Mouse (Mus musculus): ENCODE measurements at regions not wholly inside any gene's neighbourhood (a gene's known extent, or its start where the extent isn't known, plus 50 kb on each side); places are given as distances from the start of the nearest gene placed in this dataset.
"Not testable (repeated sequence)": the region's sequence is repeated elsewhere in the genome, so short reads cannot be mapped to it uniquely, and the experiment has no call there.

DNA sequence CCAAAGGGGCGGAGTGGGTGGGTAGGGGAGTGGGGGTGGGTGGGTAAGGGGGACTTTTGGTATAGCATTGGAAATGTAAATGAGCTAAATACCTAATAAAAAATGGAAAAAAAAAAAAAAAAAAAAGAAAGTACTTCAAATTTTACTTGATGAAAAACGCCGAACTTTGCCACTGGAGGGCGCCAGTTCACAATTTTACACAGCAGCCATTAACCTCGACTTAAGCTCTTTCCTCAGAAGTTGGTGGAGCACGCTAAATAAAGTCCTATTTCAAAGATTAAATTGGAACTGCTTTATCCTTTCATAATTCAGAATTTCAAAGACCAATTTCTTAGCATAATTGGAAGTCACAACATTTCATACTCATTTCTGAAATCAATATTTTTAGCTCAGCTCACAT, 272.7 kb upstream of the Pdzrn3 start:
- H3K27ac ChIP-seq (replicated peaks); H3K27me3 ChIP-seq (replicated peaks; ENCODE audit: low read depth, poor library complexity, severe bottlenecking); H3K4me1 ChIP-seq; H3K36me3 ChIP-seq (replicated peaks); H3K4me3 ChIP-seq; H3K9me3 ChIP-seq: not testable (repeated sequence)
- 13% methylated on average over 5 of the region's 6 CpGs for WGBS
- DNase-seq (ENCODE audit: low spot score), result peak; percentile 71

DNA sequence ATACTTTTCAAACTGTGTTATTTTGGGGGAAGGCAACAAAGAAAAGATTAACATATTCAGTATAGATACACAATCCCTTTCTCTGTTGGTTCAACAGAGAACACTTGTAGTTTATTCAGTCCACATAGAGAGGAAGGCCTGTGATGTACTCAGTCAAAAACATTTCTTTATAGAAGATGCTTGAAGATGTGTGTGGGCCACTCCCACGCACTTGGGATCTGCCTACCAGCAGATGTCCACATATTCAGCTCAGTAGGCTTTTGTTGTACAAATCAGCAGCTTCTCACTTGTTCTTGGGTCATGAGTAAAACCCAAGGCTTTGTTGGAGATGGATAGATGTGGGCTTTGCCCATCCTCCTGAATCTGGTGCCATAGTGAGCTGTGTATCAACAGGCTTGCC, 239.6 kb upstream of the Pdzrn3 start:
- Histone ChIP-seq H3K4me1 (no peaks in the 10 kb centered on the region), H3K9me3 (no peaks in the 10 kb centered on the region), H3K4me3 (no peak overlapping the region), H3K27me3 (replicated peaks; ENCODE audit: low read depth, poor library complexity, severe bottlenecking) (no peaks in the 10 kb centered on the region), H3K36me3 (replicated peaks) (no peaks in the 10 kb centered on the region), H3K27ac (replicated peaks) (no peak overlapping the region)
- WGBS, result 65% methylated on average over 1 of the region's 1 CpGs
- no peak for DNase-seq (ENCODE audit: low spot score)

DNA sequence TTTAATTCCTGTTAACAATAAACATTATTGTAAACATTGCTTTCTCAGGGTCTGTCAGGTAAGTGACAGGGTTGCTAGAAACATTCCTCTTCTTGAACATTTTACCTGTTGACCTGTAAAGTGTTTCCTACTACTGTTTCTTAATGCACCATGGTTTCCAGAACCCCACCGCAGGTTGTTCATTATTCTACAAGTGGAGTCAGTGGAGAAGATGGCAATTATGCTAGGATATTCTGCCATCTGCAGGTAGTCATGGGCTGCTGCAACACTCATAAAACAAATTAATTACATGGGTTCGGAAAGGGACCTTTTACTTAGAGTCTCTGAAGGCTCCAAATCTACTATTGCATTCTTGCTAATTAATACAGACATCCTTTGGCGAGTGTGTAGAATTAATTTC, 239.1 kb upstream of the Pdzrn3 start:
- Histone ChIP-seq H3K9me3 (no peaks in the 10 kb centered on the region), H3K27me3 (replicated peaks; ENCODE audit: low read depth, poor library complexity, severe bottlenecking) (no peaks in the 10 kb centered on the region), H3K4me3 (no peak overlapping the region), H3K27ac (replicated peaks) (no peak overlapping the region), H3K36me3 (replicated peaks) (no peaks in the 10 kb centered on the region), H3K4me1 (no peaks in the 10 kb centered on the region)
- no peak for DNase-seq (ENCODE audit: low spot score)
- WGBS, result 46% methylated on average over 3 of the region's 3 CpGs

DNA sequence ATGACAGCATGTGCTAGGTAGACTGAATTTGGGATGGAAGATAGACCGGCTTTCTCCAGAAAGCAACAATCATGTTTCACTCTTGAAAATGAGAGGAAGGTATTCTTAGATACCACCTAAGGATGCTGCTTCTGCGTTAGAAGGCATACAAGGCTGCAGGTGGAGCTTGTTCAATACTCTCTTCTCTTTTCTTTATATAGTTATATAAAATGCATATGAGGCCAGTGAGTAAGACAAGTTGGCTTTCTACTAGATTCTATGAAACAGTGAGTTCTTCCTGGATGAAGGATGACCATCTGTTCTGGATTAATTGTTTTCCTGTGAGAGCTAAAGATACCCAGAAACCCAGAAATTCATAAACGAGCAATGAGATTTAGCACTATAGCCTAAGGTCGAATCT, 231.3 kb upstream of the Pdzrn3 start:
- no peak overlapping the region for H3K4me3 ChIP-seq
- no peak for DNase-seq (ENCODE audit: low spot score)
- no peaks in the 10 kb centered on the region for H3K9me3 ChIP-seq
- H3K27ac ChIP-seq (replicated peaks), result no peak overlapping the region
- no peaks in the 10 kb centered on the region for H3K4me1 ChIP-seq
- no peaks in the 10 kb centered on the region for H3K27me3 ChIP-seq (replicated peaks; ENCODE audit: low read depth, poor library complexity, severe bottlenecking)
- 90% methylated on average over 4 of the region's 4 CpGs for WGBS
- H3K36me3 ChIP-seq (replicated peaks), result no peaks in the 10 kb centered on the region

DNA sequence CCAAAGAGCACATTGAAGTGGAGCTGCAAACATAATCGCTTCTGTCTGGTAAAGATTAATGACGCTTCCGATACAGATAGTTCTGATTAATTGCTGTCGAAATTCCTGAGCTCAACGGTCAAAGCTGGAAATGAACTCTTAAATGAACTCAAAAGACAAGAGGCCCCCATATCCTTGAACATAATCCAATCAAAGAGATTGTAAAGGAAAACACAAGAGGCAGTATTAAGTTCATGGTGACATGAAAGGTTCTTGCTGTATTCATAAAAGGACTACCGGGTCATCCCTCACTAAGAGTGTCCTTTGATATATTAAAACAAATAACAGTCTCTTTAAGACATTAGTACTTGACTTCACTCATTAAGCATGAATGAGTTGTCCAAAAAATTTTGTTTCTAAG, 225.4 kb upstream of the Pdzrn3 start:
- 72% methylated on average over 6 of the region's 6 CpGs for WGBS
- no peak for DNase-seq (ENCODE audit: low spot score)
- no peak overlapping the region for H3K4me3 ChIP-seq
- no peaks in the 10 kb centered on the region for H3K36me3 ChIP-seq (replicated peaks)
- peaks cover 5% of the 10 kb centered on the region; the same call in 1 of the 2 replicates for H3K4me1 ChIP-seq
- no peak overlapping the region for H3K27ac ChIP-seq (replicated peaks)
- no peaks in the 10 kb centered on the region for H3K27me3 ChIP-seq (replicated peaks; ENCODE audit: low read depth, poor library complexity, severe bottlenecking)
- no peaks in the 10 kb centered on the region for H3K9me3 ChIP-seq

DNA sequence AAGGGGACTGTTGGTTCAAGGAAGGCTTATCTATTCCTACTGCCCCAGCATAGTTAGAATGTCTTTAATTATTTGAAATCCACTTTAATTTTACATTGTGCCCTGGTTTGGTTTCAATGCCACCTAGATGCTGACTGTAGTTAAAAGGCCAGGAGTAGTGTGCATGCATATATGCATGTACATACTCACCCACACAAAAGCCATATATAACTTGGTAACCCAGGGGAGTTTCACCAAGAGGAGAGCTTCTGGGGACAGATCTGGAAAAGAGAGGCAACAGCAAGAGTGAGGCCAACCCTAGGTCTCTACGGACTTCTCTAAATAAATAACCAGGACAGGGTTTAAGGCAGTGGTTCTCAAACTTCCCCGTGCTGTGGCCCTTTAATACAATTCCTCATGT, 219.3 kb upstream of the Pdzrn3 start:
- Histone ChIP-seq H3K27me3 (replicated peaks; ENCODE audit: low read depth, poor library complexity, severe bottlenecking) (no peaks in the 10 kb centered on the region), H3K4me3 (no peak overlapping the region), H3K27ac (replicated peaks) (no peak overlapping the region), H3K9me3 (no peaks in the 10 kb centered on the region), H3K36me3 (replicated peaks) (no peaks in the 10 kb centered on the region), H3K4me1 (no peaks in the 10 kb centered on the region)
- 85% methylated on average over 2 of the region's 2 CpGs for WGBS
- DNase-seq (ENCODE audit: low spot score), result no peak

DNA sequence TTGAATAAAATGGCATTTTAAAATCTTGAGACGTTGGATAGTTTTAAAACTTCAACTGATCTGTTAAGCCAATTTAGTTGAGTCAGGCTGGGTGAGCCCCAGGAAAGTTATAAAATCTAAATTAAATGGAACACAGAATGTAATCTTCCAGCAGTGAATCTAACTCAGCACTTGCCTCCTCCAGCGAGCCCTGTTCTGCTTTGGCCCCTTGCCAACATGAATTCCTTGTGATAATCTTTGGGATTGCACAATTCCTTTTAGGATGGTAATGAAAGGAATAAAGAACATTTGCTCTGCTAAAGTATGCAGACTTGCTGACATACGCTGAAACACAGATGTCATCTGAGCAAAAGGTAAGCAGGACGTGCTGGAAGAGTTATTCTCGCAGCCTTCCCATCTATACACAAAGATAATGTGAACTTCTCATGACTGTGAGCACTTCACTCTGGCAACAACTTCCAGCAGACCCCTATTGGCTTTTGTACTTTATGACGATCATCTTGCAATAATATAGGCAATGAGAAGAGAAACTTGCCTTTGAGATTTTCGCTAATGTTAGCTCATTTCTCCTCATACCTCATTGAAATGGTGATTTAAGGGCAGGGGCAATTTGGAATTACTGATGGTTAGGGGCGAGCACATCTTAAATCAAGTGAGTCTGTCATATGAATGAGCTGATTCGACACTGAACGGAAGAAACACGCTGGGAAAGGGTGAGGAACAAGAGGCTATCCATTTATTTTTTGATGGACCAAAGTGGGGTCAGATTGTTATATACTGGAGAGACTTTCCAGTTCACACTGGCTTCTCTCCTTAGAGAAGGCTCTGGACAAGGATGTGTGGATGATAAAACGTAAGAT, 216.3 kb upstream of the Pdzrn3 start:
- Histone ChIP-seq H3K4me3 (no peak overlapping the region), H3K36me3 (replicated peaks) (no peaks in the 10 kb centered on the region), H3K4me1 (no peaks in the 10 kb centered on the region), H3K27ac (replicated peaks) (no peak overlapping the region), H3K9me3 (no peaks in the 10 kb centered on the region), H3K27me3 (replicated peaks; ENCODE audit: low read depth, poor library complexity, severe bottlenecking) (no peaks in the 10 kb centered on the region)
- DNase-seq (ENCODE audit: low spot score), result no peak
- WGBS, result 87% methylated on average over 12 of the region's 12 CpGs

DNA sequence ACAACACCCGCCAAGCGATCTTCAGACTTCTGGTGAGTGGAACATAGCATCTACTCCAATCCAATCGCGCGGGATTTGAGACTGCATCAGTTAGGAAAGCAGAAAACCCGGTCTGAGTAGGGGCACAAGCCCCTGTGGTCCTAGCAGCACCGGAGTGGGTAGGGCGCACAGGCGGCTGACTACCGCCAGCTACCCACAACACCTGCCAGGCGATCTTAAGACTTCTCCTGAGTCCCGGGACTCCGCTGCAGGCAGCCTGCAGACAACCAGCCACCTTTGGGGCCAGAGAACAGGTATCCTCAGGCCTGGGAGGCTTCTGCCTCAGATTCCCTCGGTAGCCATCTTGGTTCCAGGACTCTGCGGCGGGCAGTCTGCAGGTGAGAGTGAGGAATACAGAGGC, 208.2 kb upstream of the Pdzrn3 start:
- no peaks in the 10 kb centered on the region for H3K27me3 ChIP-seq (replicated peaks; ENCODE audit: low read depth, poor library complexity, severe bottlenecking)
- no peak overlapping the region for H3K4me3 ChIP-seq
- no peaks in the 10 kb centered on the region for H3K36me3 ChIP-seq (replicated peaks)
- H3K4me1 ChIP-seq, result no peaks in the 10 kb centered on the region
- DNase-seq (ENCODE audit: low spot score), result no peak
- no peak overlapping the region for H3K27ac ChIP-seq (replicated peaks)
- H3K9me3 ChIP-seq, result no peaks in the 10 kb centered on the region
- 80% methylated on average over 16 of the region's 16 CpGs for WGBS

DNA sequence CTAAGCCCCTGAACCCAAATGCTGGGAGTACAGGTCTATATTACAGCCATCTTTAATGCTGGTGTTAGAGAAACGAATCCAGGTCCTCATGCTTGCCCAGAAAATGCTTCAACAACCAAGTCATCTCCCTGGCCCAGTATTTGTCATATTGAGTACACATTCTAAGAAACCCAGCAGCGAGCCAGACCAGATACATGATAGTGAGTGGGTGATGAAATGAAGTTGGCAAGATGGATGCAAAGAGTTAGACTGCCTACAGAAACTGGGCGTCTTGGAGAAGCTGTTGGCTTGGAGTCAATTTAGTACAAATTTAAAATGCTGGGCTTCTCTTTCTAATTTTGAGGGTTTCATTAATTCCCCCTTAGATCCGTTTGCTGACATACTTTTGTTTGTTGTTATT, 203.1 kb upstream of the Pdzrn3 start:
- Histone ChIP-seq H3K27ac (replicated peaks) (no peak overlapping the region), H3K4me1 (no peaks in the 10 kb centered on the region), H3K27me3 (replicated peaks; ENCODE audit: low read depth, poor library complexity, severe bottlenecking) (no peaks in the 10 kb centered on the region), H3K36me3 (replicated peaks) (no peaks in the 10 kb centered on the region), H3K9me3 (no peaks in the 10 kb centered on the region), H3K4me3 (no peak overlapping the region)
- DNase-seq (ENCODE audit: low spot score), result no peak
- 86% methylated on average over 4 of the region's 4 CpGs for WGBS

DNA sequence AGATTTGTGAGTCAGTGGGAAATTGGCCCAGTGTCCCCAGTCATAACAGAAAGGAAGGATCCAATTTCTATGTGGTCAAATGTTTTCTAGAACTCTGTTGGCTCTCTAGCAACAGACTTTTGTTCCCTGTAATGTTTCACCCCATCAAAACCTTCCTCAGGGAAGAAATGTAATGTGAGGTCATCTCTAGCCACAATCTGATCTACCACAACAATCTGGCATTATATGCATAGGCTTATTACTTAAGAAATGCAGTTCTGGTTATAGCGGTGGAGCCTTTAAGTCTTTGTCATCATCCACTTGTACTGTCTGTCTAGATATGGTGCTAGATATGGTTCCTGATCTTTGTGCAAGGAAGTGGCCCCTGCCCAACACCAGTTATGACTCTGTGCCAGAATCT, 178.4 kb upstream of the Pdzrn3 start:
- no peaks in the 10 kb centered on the region for H3K4me1 ChIP-seq
- WGBS, result 97% methylated on average over 1 of the region's 1 CpGs
- H3K27ac ChIP-seq (replicated peaks), result no peak overlapping the region
- no peak for DNase-seq (ENCODE audit: low spot score)
- no peaks in the 10 kb centered on the region for H3K36me3 ChIP-seq (replicated peaks)
- no peaks in the 10 kb centered on the region for H3K9me3 ChIP-seq
- H3K4me3 ChIP-seq, result no peak overlapping the region
- H3K27me3 ChIP-seq (replicated peaks; ENCODE audit: low read depth, poor library complexity, severe bottlenecking), result no peaks in the 10 kb centered on the region

DNA sequence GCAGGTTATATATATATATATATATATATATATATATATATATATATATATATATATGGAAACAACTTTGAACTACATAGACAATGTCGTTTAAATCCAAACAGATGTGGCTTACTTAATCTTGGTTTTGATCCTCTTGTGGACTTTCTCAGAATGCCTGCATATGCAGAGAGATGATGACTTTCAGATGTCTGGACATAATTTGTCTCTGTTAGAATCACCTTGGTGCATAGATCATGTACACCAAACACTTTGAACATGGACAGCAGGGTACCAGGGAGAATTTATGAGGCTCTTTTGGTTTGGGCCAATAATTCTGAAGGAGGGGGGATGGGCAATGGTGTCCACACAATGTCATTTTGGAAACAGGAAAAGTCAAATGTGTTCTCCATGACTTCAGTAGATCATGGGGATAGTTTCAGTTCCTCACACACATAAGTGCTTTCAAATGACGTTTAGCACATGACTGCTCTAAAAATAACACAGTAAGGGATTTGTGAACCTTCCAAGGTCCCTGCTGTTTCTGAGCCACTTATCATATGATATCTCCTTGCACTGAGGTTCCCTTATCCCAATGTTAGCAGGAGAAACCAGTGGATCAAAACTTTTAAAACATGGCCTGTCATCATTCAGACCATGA, 177.4 kb upstream of the Pdzrn3 start:
- Histone ChIP-seq H3K27me3 (replicated peaks; ENCODE audit: low read depth, poor library complexity, severe bottlenecking) (no peaks in the 10 kb centered on the region), H3K27ac (replicated peaks) (no peak overlapping the region), H3K36me3 (replicated peaks) (no peaks in the 10 kb centered on the region), H3K4me3 (no peak overlapping the region), H3K4me1 (peaks cover 4% of the 10 kb centered on the region; the same call in 1 of the 2 replicates), H3K9me3 (no peaks in the 10 kb centered on the region)
- no peak for DNase-seq (ENCODE audit: low spot score)
- WGBS, result 68% methylated on average over 2 of the region's 2 CpGs

DNA sequence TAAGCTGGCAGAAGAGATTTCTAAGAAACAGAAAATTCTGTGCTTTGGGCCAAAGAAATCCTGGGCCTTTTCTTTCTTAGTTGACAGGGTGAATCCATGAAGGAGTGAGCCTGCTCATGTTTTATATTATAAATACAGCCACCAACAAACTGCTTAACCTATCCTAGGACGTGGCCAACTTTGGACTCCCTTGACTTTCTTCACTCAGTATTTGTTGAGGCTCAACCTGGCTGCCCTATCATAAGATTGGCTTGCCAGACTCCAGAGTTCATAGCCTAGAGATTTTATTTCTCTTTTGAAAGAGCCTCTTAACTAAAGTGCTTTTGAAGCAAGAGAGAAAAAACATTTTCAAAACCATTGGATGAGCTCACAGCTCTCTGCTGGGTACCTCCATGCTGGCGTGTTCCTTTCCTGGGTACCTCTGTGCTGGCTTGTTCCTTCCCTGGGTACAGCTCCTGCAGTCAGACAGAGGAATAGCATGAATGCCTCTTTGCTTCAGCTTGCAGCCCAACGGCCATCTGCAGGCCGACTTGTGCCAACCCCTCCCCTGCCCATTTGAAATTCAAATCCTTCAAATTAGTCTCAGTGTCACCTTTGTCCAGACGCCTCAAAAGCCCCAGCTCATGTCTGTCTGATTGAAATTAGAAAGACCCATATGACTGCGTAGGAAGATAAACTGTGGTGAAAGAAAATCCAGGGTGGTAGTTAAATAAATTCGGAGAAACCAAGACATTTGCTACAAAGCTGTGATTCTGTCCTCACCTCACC, 173.0 kb upstream of the Pdzrn3 start:
- H3K36me3 ChIP-seq (replicated peaks), result no peaks in the 10 kb centered on the region
- no peaks in the 10 kb centered on the region for H3K27me3 ChIP-seq (replicated peaks; ENCODE audit: low read depth, poor library complexity, severe bottlenecking)
- no peak overlapping the region for H3K4me3 ChIP-seq
- DNase-seq (ENCODE audit: low spot score), result no peak
- H3K9me3 ChIP-seq, result no peaks in the 10 kb centered on the region
- H3K27ac ChIP-seq (replicated peaks), result no peak overlapping the region
- peaks cover 4% of the 10 kb centered on the region; the same call in 1 of the 2 replicates for H3K4me1 ChIP-seq
- WGBS, result 27% methylated on average over 7 of the region's 7 CpGs
